Mouse (Mus musculus): ENCODE data around the gene Gm572.

GRCm38 (mm10) chr4:148682961-148683360 lies 39.8 kb downstream of the Gm572 start:
- TF ChIP-seq POLR2A (IDR thresholded peaks at IDR 0.05; ENCODE audit: low read depth, low read length) (no peak), CTCF (conservative IDR thresholded peaks at IDR 0.05; ENCODE audit: insufficient read depth, insufficient read length, low read depth, low read length) (no peak)
